Mouse (Mus musculus) forebrain, embryonic 12.5 days (tissue): ENCODE measurements around the gene Hist1h2ae. TPM values are rescaled to one million over a fixed set of nuclear protein-coding genes. Genes with fewer than 3 reads are reported as not detected.

Source experiments
- ATAC-seq: fragments of 200-750 bp; cut with Nextera tagmentation; 2 replicates; pipeline ENCODE4 v1.8.0; 2017; ENCODE audit warnings: moderate TSS enrichment; ENCODE audit not compliant: low FRiP score
- H3K27ac ChIP-seq: fragments of 300-500 bp; sonication (generic); 2 replicates; pipeline ENCODE4 v1.5.1; 2016; ENCODE audit warnings: mild to moderate bottlenecking
- H3K27me3 ChIP-seq: fragments of 300-500 bp; sonication (generic); 2 replicates; pipeline ENCODE4 v1.6.1; 2016; ENCODE audit warnings: mild to moderate bottlenecking
- H3K36me3 ChIP-seq: fragments of 300-500 bp; sonication (generic); replicated peaks from 2 replicates; pipeline ENCODE4 v1.6.1; 2016; ENCODE audit warnings: mild to moderate bottlenecking
- H3K4me1 ChIP-seq: fragments of 300-500 bp; sonication (generic); 2 replicates; pipeline ENCODE4 v1.6.1; 2016
- H3K4me2 ChIP-seq: fragments of 300-500 bp; sonication (generic); 2 replicates; pipeline ENCODE4 v1.6.1; 2016; ENCODE audit warnings: mild to moderate bottlenecking, moderate library complexity
- H3K4me3 ChIP-seq: fragments of 300-500 bp; sonication (generic); replicated peaks from 2 replicates; pipeline ENCODE4 v1.5.1; 2016; ENCODE audit warnings: mild to moderate bottlenecking
- H3K9ac ChIP-seq: fragments of 300-500 bp; sonication (generic); 2 replicates; pipeline ENCODE4 v1.6.1; 2016; ENCODE audit warnings: mild to moderate bottlenecking
- H3K9me3 ChIP-seq: fragments of 300-500 bp; sonication (generic); 2 replicates; pipeline ENCODE4 v1.6.1; 2016
- WGBS: fragments of 180-500 bp; shearing (Covaris S2); methylation state at CpG from one replicate; pipeline ENCODE4 v1.1.7; 2016; 5-methylcytosine and 5-hydroxymethylcytosine counted together
- polyA plus RNA-seq: library from polyadenylated mRNA; unstranded; fragments of >200 nt; fragmentation: Nextera tagmentation; extraction: Ambion mirVana; gene quantifications from 2 replicates; pipeline ENCODE4 v1.2.1, GENCODE M21; 2016

Gene Hist1h2ae
- polyA plus RNA-seq: 115 and 138 TPM in 2 replicates

DNA sequence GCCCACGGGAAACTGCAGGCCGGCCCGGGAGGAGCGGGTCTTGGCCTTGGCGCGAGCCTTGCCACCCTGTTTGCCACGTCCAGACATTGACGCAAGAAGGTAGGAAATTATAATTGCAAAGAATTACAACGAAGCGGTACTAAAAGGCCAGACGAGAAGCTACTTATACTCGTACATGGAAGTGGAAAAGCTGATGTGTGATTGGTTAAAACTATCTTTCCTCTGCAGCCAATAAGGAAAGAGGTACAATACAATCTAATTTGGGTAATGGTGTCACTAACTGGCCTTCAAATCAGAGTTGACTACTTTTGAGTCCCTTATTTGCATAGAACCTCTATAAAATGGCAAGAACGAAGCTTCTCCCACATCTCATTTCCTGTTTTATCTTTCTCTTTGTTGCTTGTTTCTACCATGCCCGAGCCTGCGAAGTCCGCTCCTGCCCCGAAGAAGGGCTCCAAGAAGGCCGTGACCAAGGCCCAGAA, at the start of gene Hist1h2ae, which contains the start of gene Hist1h2bg:
TSS of gene Hist1h2ae (minus strand) at position 199 of the 482 bp plus-strand sequence.
TSS of gene Hist1h2bg (plus strand) at position 375 of the 482 bp plus-strand sequence.
- Histone ChIP-seq H3K36me3 (no peaks in the 10 kb centered on the region), H3K4me3 (peak within 1 kb of the TSS; percentile 47), H3K9me3 (no peaks in the 10 kb centered on the region), H3K4me1 (peaks cover 18% of the 10 kb centered on the region), H3K9ac (peak within 1 kb of the TSS; percentile 77), H3K27me3 (no peaks in the 10 kb centered on the region), H3K4me2 (peak within 1 kb of the TSS; percentile 66), H3K27ac (peak within 1 kb of the TSS; percentile 97)
- peak; percentile 90 for ATAC-seq
- WGBS: under 1% methylated on average over 18 of the region's 18 CpGs

DNA sequence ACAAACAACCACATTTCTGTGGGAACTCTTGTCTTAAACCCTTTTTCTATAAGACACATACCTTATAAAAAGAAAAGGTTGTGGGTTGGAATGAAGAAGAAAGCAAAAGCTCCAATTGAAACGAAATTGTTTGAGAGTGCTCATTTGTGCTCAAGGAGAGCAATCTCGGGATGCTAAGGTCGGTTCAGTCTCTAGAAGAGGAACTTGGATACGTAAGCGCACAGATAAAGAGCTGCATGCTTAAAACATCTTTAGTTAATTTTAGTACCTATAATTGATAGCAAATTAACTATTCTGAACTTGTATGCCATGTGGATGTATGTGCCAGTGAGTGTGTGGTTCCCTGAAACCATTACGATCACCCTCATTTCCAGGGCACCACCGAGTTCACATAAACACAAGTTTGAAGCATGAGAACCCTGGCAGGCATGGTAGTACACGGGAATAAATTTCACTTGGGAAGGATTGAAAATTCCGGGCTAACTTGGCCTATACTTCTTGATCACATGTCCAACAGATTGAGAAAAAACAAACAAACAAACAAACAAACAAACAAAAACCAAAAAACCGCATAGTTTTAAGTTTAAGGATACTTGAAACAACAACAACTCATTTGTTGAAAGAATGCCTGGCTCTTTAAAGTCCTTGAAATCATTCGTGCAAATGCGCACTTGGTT, 49.2 kb upstream of the Hist1h2ae start:
- no peak for ATAC-seq
- H3K4me3 ChIP-seq: peak overlapping the region; percentile 58
- WGBS: 54% methylated on average over 12 of the region's 12 CpGs
- peak overlapping the region; percentile 76 for H3K4me2 ChIP-seq
- peaks cover 17% of the 10 kb centered on the region for H3K4me1 ChIP-seq
- H3K9me3 ChIP-seq: no peaks in the 10 kb centered on the region
- no peaks in the 10 kb centered on the region for H3K27me3 ChIP-seq
- peak overlapping the region; percentile 98 for H3K27ac ChIP-seq
- H3K36me3 ChIP-seq: no peaks in the 10 kb centered on the region
- H3K9ac ChIP-seq: peak overlapping the region; percentile 64

DNA sequence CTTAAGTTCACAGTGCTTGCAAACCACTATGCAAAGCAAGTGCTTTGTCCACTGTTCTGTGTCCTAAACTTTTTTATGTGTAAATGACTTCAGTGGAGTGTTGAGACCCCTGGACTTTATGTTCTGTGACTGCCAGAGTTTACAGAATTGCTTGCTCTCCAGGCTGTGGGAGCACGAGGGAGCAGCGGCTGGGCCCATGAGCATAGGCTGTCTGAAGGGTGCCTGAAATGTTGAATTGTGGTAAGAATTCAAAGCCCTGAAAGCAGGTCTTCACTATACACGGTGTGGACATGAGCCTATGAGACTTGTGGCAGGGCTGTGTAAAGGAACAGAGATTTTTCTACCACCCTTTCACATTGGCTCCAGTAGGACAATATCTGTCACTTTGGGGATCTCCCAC, 40.6 kb upstream of the Hist1h2ae start:
- no peak for ATAC-seq
- 89% methylated on average over 3 of the region's 3 CpGs for WGBS

DNA sequence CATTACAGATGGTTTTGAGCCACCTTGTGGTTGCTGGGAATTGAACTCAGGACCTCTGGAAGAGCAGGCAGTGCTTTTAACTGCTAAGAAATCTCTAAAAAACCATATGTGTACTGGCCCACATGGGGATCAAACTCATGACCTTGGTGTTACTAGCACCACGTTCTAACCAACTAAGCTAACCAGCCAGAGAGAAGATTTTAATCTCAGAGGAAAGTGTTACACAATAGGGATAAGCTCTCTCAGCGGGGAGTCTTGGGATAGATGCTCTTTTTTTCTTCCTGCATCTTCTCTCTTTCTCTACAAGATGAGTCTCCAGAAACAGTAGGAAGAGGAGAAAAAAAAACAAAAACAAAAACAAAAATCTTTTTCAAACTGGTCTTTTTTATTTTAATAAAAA, 39.4 kb upstream of the Hist1h2ae start:
- H3K9me3 ChIP-seq: no peaks in the 10 kb centered on the region
- H3K4me1 ChIP-seq: no peaks in the 10 kb centered on the region
- no peak overlapping the region for H3K9ac ChIP-seq
- no peaks in the 10 kb centered on the region for H3K36me3 ChIP-seq
- WGBS: 73% methylated on average over 2 of the region's 2 CpGs
- no peak overlapping the region for H3K4me2 ChIP-seq
- no peak overlapping the region for H3K27ac ChIP-seq
- no peak overlapping the region for H3K4me3 ChIP-seq
- H3K27me3 ChIP-seq: no peaks in the 10 kb centered on the region
- ATAC-seq: no peak

More for the DNA sequence above, 40.6 kb upstream of the Hist1h2ae start:
- H3K27ac ChIP-seq: no peak overlapping the region
- no peaks in the 10 kb centered on the region for H3K4me1 ChIP-seq
- no peak overlapping the region for H3K4me3 ChIP-seq
- no peak overlapping the region for H3K4me2 ChIP-seq
- no peaks in the 10 kb centered on the region for H3K36me3 ChIP-seq
- no peaks in the 10 kb centered on the region for H3K9me3 ChIP-seq
- H3K27me3 ChIP-seq: no peaks in the 10 kb centered on the region
- no peak overlapping the region for H3K9ac ChIP-seq

DNA sequence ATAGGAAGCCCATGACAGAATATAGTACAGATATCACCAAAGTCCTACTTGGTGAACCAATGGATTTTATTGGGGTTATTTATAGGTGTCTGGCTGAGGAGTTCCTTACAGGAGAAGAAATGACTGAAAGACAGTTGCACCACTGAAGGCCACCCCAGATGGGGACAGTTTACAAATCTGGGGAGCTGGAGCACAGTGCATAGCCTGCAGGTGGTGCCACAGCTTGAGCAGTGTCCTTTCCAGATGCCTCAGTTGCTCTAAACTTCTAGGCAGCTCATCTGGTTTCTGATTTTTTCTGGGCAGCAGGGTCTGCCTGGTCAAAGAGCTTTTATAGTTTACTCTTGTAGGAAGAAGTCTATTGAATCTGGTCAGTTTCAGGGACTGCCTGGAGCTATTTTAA, 38.8 kb upstream of the Hist1h2ae start:
- H3K27ac ChIP-seq: no peak overlapping the region
- H3K9ac ChIP-seq: no peak overlapping the region
- H3K4me1 ChIP-seq: no peaks in the 10 kb centered on the region
- no peaks in the 10 kb centered on the region for H3K36me3 ChIP-seq
- no peak overlapping the region for H3K4me3 ChIP-seq
- H3K9me3 ChIP-seq: no peaks in the 10 kb centered on the region
- no peaks in the 10 kb centered on the region for H3K27me3 ChIP-seq
- no peak for ATAC-seq
- H3K4me2 ChIP-seq: no peak overlapping the region

DNA sequence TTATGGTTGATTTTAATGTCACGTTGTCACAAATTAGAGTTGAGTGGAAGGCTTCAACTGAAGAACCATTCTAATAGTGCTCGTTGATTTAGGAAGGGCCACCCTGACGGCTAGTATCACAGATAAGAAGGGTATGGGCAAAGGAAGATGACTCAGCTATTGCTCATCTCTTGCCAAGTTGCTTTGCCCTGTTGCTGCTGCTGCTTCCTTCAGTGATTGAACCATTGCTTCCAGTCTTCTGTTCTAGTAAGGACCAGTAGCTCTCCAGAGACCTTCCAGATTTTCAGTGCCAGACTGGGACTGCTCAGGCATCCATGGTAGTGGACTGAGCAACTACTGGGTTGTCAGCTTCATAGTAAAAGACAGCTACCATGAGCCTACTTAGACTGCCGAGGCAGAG, 38.2 kb upstream of the Hist1h2ae start:
- H3K27ac ChIP-seq: no peak overlapping the region
- H3K9me3 ChIP-seq: no peaks in the 10 kb centered on the region
- H3K9ac ChIP-seq: no peak overlapping the region
- 91% methylated on average over 4 of the region's 4 CpGs for WGBS
- no peak overlapping the region for H3K4me2 ChIP-seq
- no peak for ATAC-seq
- H3K27me3 ChIP-seq: no peaks in the 10 kb centered on the region
- H3K4me1 ChIP-seq: no peaks in the 10 kb centered on the region
- H3K4me3 ChIP-seq: no peak overlapping the region
- H3K36me3 ChIP-seq: no peaks in the 10 kb centered on the region

DNA sequence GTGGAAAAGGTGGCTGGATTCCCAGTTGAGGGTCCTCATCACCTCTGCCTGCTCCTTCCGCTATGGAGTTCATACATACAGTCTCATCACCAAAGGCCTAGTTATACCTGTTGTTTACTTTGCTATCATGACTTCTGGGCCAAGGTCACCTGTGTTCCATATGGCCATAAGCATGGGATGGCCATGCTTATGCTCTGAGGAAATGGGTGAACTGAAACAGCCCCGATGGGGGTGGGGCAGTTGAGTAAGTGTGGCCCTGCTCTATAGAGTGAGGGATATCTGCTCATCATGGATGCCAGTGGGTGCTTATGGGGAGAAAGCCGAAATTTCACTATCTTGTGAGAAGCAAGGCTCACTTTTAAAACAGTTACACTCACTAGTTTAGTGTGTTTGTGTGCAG, 34.0 kb upstream of the Hist1h2ae start:
- H3K9ac ChIP-seq: no peak overlapping the region
- no peak overlapping the region for H3K4me2 ChIP-seq
- H3K27ac ChIP-seq: no peak overlapping the region
- WGBS: 94% methylated on average over 3 of the region's 3 CpGs
- ATAC-seq: no peak
- no peaks in the 10 kb centered on the region for H3K36me3 ChIP-seq
- no peak overlapping the region for H3K4me3 ChIP-seq
- no peaks in the 10 kb centered on the region for H3K9me3 ChIP-seq
- no peaks in the 10 kb centered on the region for H3K27me3 ChIP-seq
- no peaks in the 10 kb centered on the region for H3K4me1 ChIP-seq

DNA sequence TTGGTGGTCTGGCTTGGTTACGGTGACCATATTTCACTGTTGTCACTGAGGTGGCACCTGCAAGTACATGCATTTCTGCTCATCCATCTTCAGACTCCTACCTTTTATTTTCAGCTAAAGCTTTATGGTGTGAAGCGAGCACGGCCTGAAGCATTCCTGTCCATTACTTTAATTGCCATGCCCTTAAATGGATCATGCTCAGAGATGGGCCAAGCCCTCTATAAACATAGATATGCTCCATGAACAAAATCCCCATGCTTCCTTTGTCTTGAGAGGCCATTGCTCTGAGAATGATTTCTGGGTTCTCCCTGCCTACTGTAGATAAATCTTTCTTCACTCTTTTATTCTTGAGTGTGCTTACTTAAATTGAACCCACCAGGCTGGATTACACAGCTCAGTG, 33.4 kb upstream of the Hist1h2ae start:
- Histone ChIP-seq H3K36me3 (no peaks in the 10 kb centered on the region), H3K27me3 (no peaks in the 10 kb centered on the region), H3K9ac (no peak overlapping the region), H3K27ac (no peak overlapping the region), H3K9me3 (no peaks in the 10 kb centered on the region), H3K4me1 (no peaks in the 10 kb centered on the region), H3K4me2 (no peak overlapping the region), H3K4me3 (no peak overlapping the region)
- WGBS: 89% methylated on average over 3 of the region's 3 CpGs
- no peak for ATAC-seq

DNA sequence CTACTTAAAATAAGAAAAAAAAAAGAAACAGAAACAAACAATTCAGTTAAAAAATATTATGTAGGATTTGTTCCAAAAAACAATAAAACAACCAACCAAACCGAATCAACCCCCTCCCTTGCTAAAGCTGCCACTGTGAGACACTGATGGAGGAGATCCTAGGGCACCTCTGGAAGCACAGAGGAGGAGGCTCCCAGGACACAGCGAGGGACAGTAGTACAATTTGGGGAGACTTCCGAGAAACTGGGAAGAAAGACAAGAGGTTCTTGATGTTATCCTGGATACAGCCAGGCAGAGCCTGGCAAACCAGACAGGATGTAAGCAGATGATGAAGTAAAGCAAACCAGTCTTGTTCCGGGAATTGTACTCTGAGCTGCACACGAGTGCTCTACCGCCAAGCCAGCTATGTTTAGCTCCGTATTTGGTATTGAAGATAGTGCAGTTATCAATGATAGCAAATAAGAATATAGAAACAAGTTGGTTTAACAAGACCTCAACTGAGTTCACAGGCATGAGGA, 32.2 kb upstream of the Hist1h2ae start:
- no peak overlapping the region for H3K4me3 ChIP-seq
- 88% methylated on average over 7 of the region's 7 CpGs for WGBS

DNA sequence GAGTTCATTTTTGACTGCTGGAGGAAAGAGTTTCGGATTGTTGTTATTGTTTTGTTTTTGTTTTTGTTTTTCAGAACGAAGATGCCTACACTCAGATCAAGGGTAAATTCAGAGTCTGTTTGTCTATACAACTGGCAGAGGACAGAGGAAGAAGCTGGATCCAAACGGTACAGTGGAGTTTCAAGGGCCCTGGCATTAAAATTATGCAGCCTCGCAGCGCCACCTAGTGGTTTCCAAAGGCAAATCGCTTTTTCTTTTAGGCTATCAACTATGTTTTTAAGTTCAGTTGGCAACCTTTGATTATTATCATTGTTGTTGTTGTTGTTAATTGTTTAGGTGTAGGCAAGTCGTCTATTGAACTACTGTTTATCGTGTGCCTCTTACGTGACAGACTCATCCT, 26.9 kb upstream of the Hist1h2ae start:
- H3K9ac ChIP-seq: no peak overlapping the region
- H3K4me2 ChIP-seq: no peak overlapping the region
- H3K9me3 ChIP-seq: no peaks in the 10 kb centered on the region
- H3K36me3 ChIP-seq: no peaks in the 10 kb centered on the region
- no peaks in the 10 kb centered on the region for H3K27me3 ChIP-seq
- H3K4me1 ChIP-seq: no peaks in the 10 kb centered on the region
- ATAC-seq: peak; percentile 53; the same call in 1 of the 2 replicates
- H3K27ac ChIP-seq: no peak overlapping the region
- WGBS: 8% methylated on average over 9 of the region's 9 CpGs
- no peak overlapping the region for H3K4me3 ChIP-seq

More for the DNA sequence above, 32.2 kb upstream of the Hist1h2ae start:
- H3K4me1 ChIP-seq: no peaks in the 10 kb centered on the region
- H3K36me3 ChIP-seq: no peaks in the 10 kb centered on the region
- no peak for ATAC-seq
- no peaks in the 10 kb centered on the region for H3K27me3 ChIP-seq
- H3K9me3 ChIP-seq: no peaks in the 10 kb centered on the region
- H3K27ac ChIP-seq: no peak overlapping the region
- no peak overlapping the region for H3K9ac ChIP-seq
- H3K4me2 ChIP-seq: no peak overlapping the region

DNA sequence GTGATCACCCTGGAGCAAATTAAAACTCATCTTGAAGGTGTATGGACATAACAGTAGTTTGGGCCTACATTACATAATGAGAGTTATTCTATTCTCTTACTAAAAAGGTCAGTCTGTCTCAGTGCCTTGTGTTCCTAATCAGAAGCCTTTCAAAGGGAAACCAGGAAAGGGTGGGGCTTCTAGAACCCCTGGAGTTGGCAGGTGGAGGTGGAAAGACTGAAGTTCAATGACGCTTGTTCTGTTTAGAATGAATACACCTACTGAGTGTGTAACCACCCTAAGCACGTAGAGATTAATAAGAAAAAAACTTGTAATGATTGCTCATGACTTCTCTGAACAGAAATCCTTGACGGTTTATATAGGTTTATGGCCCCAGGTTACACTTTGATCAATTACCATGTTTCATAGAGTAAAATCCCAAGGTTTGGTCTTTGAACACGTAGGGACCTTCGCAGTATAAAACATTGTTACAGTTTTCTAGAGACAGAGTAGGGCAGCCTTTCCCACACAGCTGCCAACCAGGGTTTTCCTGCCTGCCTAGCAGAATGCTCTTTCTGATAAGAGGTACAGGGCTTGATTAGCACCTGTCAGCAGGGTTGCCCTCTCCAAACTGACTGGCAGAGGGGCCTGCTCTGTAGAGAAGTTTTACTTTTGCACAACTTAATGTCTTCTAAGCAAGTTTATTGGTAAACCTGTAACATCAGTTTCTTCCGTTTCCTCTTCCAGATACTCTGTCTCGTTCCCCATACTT, 24.8 kb upstream of the Hist1h2ae start:
- no peak for ATAC-seq
- Histone ChIP-seq H3K27me3 (no peaks in the 10 kb centered on the region), H3K27ac (no peak overlapping the region), H3K9ac (no peak overlapping the region), H3K4me1 (no peaks in the 10 kb centered on the region), H3K9me3 (no peaks in the 10 kb centered on the region), H3K4me2 (no peak overlapping the region), H3K4me3 (no peak overlapping the region), H3K36me3 (no peaks in the 10 kb centered on the region)
- WGBS: 86% methylated on average over 7 of the region's 7 CpGs

DNA sequence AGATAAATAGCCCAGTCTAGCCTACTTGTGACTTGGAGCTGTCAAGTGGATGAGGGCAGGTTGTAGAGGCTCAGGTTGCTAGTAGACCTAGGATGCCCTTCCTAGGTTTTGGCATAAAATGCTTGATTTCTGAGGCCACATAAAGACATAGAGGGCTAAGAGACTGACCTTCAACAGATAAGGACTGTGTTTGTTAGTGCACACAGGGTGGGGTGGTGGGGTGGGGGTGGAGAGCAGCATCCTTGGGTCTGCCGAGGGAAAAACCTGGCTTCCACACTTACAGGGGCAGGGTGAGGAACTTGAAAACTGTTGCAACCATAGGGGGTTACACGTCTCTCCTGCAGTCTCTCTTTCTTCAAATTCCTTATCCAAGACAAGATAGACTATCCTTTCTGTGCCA, 24.2 kb upstream of the Hist1h2ae start:
- no peak for ATAC-seq
- no peak overlapping the region for H3K4me3 ChIP-seq
- no peaks in the 10 kb centered on the region for H3K36me3 ChIP-seq
- no peaks in the 10 kb centered on the region for H3K9me3 ChIP-seq
- H3K27me3 ChIP-seq: no peaks in the 10 kb centered on the region
- H3K4me2 ChIP-seq: no peak overlapping the region
- no peak overlapping the region for H3K27ac ChIP-seq
- H3K9ac ChIP-seq: no peak overlapping the region
- WGBS: 84% methylated on average over 2 of the region's 2 CpGs
- no peaks in the 10 kb centered on the region for H3K4me1 ChIP-seq
